Mouse (Mus musculus): Measurements from ENCODE around the gene C1qa. TPM values are rescaled to one million over a fixed set of nuclear protein-coding genes. Genes with fewer than 3 reads are reported as not detected.

Gene C1qa
- polyA plus RNA-seq, 2 experiments, result 27.9 to 40.1 TPM

- Histone ChIP-seq H3K4me3 (replicated peaks; ENCODE audit: low read length) (no peak overlapping the region), H3K9me3 (ENCODE audit: control insufficient read depth, low read length) (no peaks in the 10 kb centered on the region), H3K4me2 (replicated peaks; ENCODE audit: low read depth, low read length, severe bottlenecking) (no peak overlapping the region), H3K9ac (ENCODE audit: low read depth, low read length, severe bottlenecking) (no peak overlapping the region), H3K27ac (replicated peaks; ENCODE audit: low read depth, low read length) (no peak overlapping the region), H3K36me3 (ENCODE audit: control insufficient read depth, insufficient read depth, low read length) (no peaks in the 10 kb centered on the region), H3K4me1 (ENCODE audit: control insufficient read depth, insufficient read depth, low read length) (no peaks in the 10 kb centered on the region), H3K27me3 (ENCODE audit: control insufficient read depth, insufficient read depth, low read length) (no peaks in the 10 kb centered on the region)
- DNase-seq (ENCODE audit: low spot score) (peak; percentile 21), ATAC-seq (ENCODE audit: low FRiP score, low read depth) (no peak)
- WGBS, result 19% methylated on average over 7 of the region's 7 CpGs
- no peak for TF ChIP-seq POLR2A (IDR thresholded peaks at IDR 0.05; ENCODE audit: borderline replicate concordance, extremely low read depth, insufficient read depth, insufficient read length)
Observed at GRCm38 (mm10) chr4:136876971-136877370, 21.6 kb downstream of the C1qa start.

- Histone ChIP-seq H3K27ac (replicated peaks; ENCODE audit: low read depth, low read length) (no peak overlapping the region), H3K27me3 (ENCODE audit: control insufficient read depth, insufficient read depth, low read length) (no peaks in the 10 kb centered on the region), H3K36me3 (ENCODE audit: control insufficient read depth, insufficient read depth, low read length) (no peaks in the 10 kb centered on the region), H3K9me3 (ENCODE audit: control insufficient read depth, low read length) (no peaks in the 10 kb centered on the region), H3K4me1 (ENCODE audit: control insufficient read depth, insufficient read depth, low read length) (no peaks in the 10 kb centered on the region), H3K4me2 (replicated peaks; ENCODE audit: low read depth, low read length, severe bottlenecking) (no peak overlapping the region), H3K9ac (ENCODE audit: low read depth, low read length, severe bottlenecking) (no peak overlapping the region), H3K4me3 (replicated peaks; ENCODE audit: low read length) (no peak overlapping the region)
- no peak for DNase-seq (ENCODE audit: low spot score)
- 81% methylated on average over 14 of the region's 14 CpGs for WGBS
- ATAC-seq (ENCODE audit: low FRiP score, low read depth), result no peak
- TF ChIP-seq POLR2A (IDR thresholded peaks at IDR 0.05; ENCODE audit: borderline replicate concordance, extremely low read depth, insufficient read depth, insufficient read length), result no peak
Observed at GRCm38 (mm10) chr4:136875012-136875411, 23.6 kb downstream of the C1qa start.

DNA sequence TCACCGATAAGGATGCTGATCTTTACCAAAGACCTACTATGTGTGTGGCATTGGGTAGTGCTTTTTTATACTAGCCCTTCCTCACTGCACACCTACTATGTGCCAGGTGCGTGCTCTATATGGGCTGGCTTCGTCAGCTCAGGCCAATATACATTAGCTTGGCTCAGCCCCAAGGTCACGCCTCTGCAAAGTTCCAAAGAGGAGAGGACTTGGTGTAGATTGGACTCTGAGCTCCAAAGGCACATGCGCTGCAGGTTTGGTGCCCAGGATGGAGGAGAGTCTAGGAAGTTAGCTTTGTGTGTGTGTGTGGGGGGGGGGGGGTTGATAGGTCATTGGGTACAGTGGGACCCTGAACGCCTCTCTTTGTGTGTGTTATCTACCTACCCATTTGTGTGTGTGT is 30.2 kb downstream of the C1qa start:
- no peak for DNase-seq (ENCODE audit: low spot score)
- no peak overlapping the region for H3K4me3 ChIP-seq (replicated peaks; ENCODE audit: low read length)
- H3K4me2 ChIP-seq (replicated peaks; ENCODE audit: low read depth, low read length, severe bottlenecking), result no peak overlapping the region
- 83% methylated on average over 6 of the region's 6 CpGs for WGBS
- no peak overlapping the region for H3K27ac ChIP-seq (replicated peaks; ENCODE audit: low read depth, low read length)
- H3K9me3 ChIP-seq (ENCODE audit: control insufficient read depth, low read length), result no peaks in the 10 kb centered on the region
- H3K27me3 ChIP-seq (ENCODE audit: control insufficient read depth, insufficient read depth, low read length), result no peaks in the 10 kb centered on the region
- TF ChIP-seq POLR2A (IDR thresholded peaks at IDR 0.05; ENCODE audit: borderline replicate concordance, extremely low read depth, insufficient read depth, insufficient read length), result no peak
- H3K36me3 ChIP-seq (ENCODE audit: control insufficient read depth, insufficient read depth, low read length), result no peaks in the 10 kb centered on the region
- ATAC-seq (ENCODE audit: low FRiP score, low read depth), result no peak
- peaks cover 9% of the 10 kb centered on the region for H3K4me1 ChIP-seq (ENCODE audit: control insufficient read depth, insufficient read depth, low read length)
- H3K9ac ChIP-seq (ENCODE audit: low read depth, low read length, severe bottlenecking), result no peak overlapping the region

GRCm38 (mm10) chr4:136867690-136868345 is 30.8 kb downstream of the C1qa start:
- no peaks in the 10 kb centered on the region for H3K36me3 ChIP-seq (ENCODE audit: control insufficient read depth, insufficient read depth, low read length)
- ATAC-seq (ENCODE audit: low FRiP score, low read depth), result no peak

GRCm38 (mm10) chr4:136865531-136865930 is 33.1 kb downstream of the C1qa start:
- Histone ChIP-seq H3K9ac (ENCODE audit: low read depth, low read length, severe bottlenecking) (no peak overlapping the region), H3K4me2 (replicated peaks; ENCODE audit: low read depth, low read length, severe bottlenecking) (no peak overlapping the region), H3K36me3 (ENCODE audit: control insufficient read depth, insufficient read depth, low read length) (no peaks in the 10 kb centered on the region), H3K27me3 (ENCODE audit: control insufficient read depth, insufficient read depth, low read length) (no peaks in the 10 kb centered on the region), H3K4me1 (ENCODE audit: control insufficient read depth, insufficient read depth, low read length) (peaks cover 9% of the 10 kb centered on the region), H3K9me3 (ENCODE audit: control insufficient read depth, low read length) (no peaks in the 10 kb centered on the region), H3K4me3 (replicated peaks; ENCODE audit: low read length) (no peak overlapping the region), H3K27ac (replicated peaks; ENCODE audit: low read depth, low read length) (no peak overlapping the region)
- TF ChIP-seq POLR2A (IDR thresholded peaks at IDR 0.05; ENCODE audit: borderline replicate concordance, extremely low read depth, insufficient read depth, insufficient read length), result no peak
- no peak for ATAC-seq (ENCODE audit: low FRiP score, low read depth)
- 55% methylated on average over 5 of the region's 5 CpGs for WGBS
- DNase-seq (ENCODE audit: low spot score), result no peak

More at GRCm38 (mm10) chr4:136867690-136868345, 30.8 kb downstream of the C1qa start:
- Histone ChIP-seq H3K4me3 (replicated peaks; ENCODE audit: low read length) (no peak overlapping the region), H3K9ac (ENCODE audit: low read depth, low read length, severe bottlenecking) (no peak overlapping the region), H3K4me1 (ENCODE audit: control insufficient read depth, insufficient read depth, low read length) (peaks cover 9% of the 10 kb centered on the region), H3K4me2 (replicated peaks; ENCODE audit: low read depth, low read length, severe bottlenecking) (no peak overlapping the region), H3K27me3 (ENCODE audit: control insufficient read depth, insufficient read depth, low read length) (no peaks in the 10 kb centered on the region), H3K9me3 (ENCODE audit: control insufficient read depth, low read length) (no peaks in the 10 kb centered on the region), H3K27ac (replicated peaks; ENCODE audit: low read depth, low read length) (no peak overlapping the region)
- no peak for DNase-seq (ENCODE audit: low spot score)
- 8% methylated on average over 12 of the region's 12 CpGs for WGBS
- no peak for TF ChIP-seq POLR2A (IDR thresholded peaks at IDR 0.05; ENCODE audit: borderline replicate concordance, extremely low read depth, insufficient read depth, insufficient read length)

Measured in limb, embryonic 14.5 days (tissue).